Mouse (Mus musculus): Measurements from ENCODE around the gene Mcpt4.
"Not testable (repeated sequence)": the region's sequence is repeated elsewhere in the genome, so short reads cannot be mapped to it uniquely, and the experiment has no call there.

Mcpt4 gene

DNA sequence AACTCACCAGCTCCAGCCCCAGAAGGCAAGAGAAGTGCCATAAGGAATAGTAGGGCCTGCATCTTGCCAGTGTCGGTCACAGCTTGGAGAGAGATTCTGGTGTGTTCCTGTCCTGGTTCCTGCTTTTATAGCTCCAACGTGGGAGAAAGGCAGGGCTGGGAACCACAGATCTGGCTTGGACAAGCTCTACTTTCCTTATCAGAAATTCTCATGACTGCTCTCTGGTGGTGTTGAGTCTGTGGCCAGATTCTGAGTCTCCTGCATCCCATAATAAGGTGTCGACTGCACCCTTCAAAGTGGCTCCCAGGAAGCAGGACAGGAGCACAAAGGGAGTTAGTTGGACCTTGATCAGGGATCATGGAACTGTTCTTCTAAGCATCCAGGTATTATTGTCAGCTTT lies at the start of gene Mcpt4:
TSS of gene Mcpt4 (minus strand) at position 101 of the 400 bp plus-strand sequence.
- not testable (repeated sequence) for DNase-seq

DNA sequence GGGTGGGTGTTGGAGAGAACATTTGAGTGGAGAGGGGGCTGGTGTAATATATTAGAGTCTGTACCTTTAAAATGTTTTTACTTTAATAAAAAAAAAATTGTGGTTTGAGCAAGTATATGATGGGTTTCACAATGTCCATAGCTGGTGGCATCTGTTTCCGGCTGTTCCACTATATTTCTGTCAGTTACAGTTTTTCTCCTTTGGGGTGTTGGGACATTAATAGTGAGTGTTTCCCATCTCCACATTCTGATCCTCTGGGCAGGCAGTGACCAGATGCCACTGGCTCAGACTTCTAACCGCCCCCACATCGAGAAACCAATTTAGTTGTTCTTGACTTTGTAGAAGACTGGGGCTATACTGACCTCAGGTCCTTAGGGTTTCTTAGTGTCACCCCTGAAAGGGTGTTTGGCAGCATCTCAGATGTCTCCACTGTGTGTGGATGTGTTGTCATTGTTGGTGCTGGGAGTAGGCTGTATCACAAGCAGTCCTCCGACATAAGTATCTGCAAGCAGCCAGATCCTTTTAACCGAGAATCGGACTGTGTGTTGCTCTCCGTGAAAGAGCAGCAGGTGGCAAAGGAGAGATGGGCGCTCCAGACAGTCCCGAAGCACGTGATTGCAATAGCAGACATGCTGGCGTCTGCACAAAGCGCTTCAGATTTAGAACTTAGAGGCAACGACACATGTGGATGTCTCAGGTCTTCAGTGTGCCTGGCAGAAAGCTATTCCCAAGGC lies 43.5 kb upstream of the Mcpt4 start:
- DNase-seq, result no peak

DNA sequence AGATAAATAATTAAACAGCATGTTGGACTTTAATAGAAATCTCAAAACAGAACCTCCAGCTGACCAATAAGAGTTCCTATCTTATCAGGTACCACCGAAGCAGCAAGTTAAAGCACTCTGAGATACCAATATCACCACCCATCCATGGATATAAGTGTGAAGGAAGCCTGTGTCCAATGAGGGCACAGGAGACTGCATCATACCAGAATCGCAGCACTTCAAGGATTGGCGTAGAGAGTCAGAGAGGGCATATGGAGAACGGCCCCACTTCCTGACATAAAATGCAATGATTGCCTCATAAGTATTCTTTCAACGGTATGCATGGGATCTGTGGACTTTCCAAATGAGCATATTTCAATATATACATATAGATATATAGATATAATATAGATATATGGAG lies 42.9 kb upstream of the Mcpt4 start:
- no peak for DNase-seq

DNA sequence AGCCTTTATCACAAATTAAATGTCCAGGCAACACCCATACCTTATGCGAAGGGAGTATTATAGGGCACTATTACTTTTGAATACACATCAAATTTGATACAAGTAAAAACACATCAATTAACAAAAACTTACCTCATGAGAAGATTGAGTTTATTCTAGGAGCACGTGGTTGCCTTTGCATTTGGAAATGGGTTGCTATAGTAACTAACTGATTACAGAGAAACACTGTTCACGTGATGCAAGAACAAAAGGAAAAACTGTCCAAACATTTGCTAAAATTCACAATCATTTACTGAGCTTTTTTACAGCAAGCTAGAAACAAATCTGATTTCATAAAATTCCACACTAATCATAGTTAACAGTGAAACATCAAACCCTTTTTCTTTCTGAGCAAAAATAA lies 41.3 kb upstream of the Mcpt4 start:
- DNase-seq, result no peak

DNA sequence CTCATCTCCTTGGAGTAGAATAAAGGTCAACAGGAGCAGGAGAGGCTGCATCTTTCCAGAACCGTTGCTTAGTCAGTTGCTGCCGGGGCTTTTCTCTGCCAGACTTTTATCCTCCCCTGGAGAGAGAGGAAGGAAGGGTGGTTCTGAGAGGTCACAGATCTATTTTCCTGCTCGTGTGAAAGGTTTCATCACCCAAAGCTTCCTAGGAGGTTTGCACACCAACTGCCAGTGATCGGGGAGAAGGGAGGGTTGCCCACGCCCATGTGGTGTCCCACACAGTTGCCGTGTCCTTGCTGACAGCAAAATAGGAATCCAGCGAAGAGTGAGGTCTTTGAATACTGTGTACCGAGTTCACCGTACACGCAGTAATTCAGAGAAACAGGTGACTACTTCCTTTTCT lies 40.3 kb upstream of the Mcpt4 start, which contains the start of gene Ctsg:
TSS of gene Ctsg (minus strand) at position 189 of the 400 bp plus-strand sequence.
- no peak for DNase-seq

DNA sequence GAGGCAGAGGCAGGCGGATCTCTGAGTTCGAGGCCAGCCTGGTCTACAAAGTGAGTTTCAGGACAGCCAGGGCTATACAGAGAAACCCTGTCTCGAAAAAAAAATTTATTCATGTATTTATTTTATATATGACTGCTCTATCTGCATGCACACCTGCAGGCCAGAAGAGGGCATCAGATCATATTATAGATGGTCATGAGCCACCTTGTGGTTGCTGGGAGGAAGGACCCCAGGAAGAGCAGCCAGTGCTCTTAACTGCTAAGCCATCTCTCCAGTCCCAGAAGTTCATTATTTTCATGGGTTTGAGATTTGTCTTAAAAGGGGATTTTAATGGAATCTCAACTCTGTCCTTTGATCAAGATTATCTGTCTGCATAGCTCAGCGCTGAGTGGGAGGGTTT lies 36.8 kb upstream of the Mcpt4 start:
- no peak for DNase-seq

DNA sequence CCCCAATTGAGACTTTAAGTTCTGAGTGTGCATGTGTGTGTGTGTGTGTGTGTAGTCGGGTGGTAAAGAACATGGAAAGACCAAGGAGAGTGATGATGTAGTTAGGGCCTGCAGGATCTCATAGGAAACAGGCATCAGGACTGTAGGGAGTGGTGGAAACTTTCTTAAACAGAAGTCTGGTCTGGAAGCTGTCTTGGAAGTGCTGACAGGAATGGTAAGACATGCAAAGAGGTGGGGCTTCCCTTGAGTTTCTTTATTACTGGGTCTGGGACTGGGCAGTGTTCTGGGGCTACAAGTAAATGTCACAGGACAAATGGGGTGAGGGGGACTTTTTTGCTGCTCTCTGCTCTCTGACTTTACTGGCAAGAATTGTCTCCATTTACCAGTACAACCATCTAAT lies 35.5 kb upstream of the Mcpt4 start:
- DNase-seq, result no peak

DNA sequence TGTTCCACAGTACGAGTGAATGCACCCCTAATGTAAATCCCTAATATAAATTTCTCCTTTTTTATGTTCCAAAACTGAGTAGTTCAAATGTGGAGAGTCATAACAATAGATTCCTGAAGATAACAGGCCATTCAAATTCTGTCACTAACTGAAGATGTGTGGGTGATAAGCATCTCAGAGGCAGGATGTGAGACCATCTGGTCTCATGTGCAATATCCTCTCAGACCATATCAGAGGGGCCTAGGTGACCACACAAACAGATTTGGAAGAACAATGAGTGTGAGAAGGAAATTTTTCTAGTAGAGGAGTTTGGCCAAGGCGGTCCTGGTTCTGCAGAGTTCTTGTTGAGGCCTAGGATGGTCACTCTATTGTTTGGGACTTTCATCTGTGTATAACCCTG lies 31.2 kb upstream of the Mcpt4 start:
- no peak for DNase-seq

DNA sequence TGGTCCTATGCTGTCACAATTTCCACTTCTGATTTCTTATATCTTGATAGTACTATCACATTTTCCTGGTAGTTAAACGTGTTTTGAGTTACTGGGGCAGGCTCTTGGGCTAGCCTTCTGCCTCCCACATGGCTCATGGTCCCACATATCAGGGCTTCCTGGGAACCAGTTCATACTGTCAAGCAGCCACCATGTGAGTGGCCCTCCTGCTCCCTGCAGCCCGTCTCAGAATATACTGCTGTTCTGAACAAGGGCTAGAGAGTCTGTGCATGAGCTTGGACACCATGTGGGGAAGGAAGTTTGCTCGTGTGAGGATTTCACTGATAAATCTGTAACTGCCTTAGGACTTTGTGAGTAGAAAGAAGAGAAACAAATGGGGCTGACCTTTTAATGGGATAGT lies 24.6 kb upstream of the Mcpt4 start:
- no peak for DNase-seq

GRCm38 (mm10) chr14:56085167-56085566 lies 23.1 kb upstream of the Mcpt4 start, which contains the start of gene Mcpt8:
Mcpt8 (minus strand) TSS chr14:56085273.
- no peak for DNase-seq

DNA sequence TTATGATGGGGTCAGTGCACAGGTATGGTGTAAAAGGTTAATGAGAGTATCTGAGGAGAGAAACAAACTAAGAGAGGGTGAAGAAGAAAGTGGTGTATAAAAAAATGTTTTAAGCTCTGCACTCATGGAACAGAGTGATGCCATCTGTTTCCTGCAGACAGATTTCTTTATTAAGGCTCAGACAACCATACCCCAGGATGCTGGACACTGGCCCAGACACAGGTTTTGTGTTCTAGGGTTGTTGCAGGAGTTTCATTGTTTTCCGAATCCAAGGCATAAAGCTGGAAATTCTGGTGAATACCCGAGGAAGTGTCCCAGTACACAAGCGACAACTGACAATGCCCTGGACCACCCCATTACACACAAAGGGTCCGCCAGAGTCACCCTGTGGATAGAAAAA lies 19.9 kb upstream of the Mcpt4 start:
- no peak for DNase-seq

GRCm38 (mm10) chr14:56057722-56058121 lies 4.4 kb downstream of the Mcpt4 start:
- DNase-seq, result no peak

- no peak for DNase-seq
Observed at GRCm38 (mm10) chr14:56055408-56055807, 6.7 kb downstream of the Mcpt4 start.

DNA sequence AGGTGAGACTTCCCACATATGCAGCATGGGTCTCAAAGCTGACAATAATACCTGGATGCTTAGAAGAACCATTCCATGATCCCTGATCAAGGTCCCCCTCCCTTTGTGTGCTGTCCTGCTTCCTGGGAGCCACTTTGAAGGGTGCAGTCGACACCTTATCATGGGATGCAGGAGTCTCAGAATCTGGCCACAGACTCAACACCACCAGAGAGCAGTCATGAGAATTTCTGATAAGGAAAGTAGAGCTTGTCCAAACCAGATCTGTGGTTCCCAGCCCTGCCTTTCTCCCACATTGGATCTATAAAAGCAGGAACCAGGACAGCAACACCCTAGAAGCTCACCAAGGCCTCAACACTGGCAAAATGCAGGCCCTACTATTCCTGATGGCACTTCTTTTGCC lies 20.3 kb downstream of the Mcpt4 start, which contains the start of gene Mcpt2:
TSS of gene Mcpt2 (plus strand) at position 250 of the 400 bp plus-strand sequence.
- DNase-seq, result not testable (repeated sequence)

GRCm38 (mm10) chr14:56034433-56034832 lies 27.7 kb downstream of the Mcpt4 start:
- DNase-seq, result no peak

DNA sequence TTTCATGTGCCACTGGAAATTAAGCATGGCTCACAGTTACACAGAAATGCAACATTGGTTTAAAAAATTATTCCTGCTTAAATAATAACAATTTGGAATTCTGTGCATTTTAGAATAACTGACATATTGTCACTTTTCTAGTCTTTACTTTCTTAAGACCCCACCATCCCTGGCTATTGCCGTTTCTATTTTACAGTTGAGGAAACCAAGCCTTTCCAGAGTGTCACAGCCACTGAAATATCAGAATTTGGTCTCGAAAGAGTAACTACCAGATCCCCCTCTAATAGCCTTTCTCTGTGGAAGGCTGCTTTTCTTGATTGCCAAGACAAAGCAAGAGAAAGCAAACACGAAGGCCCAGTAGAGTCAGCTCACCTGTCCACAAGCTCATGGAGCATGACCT lies 31.7 kb downstream of the Mcpt4 start, which contains the start of gene Mcpt9:
TSS of gene Mcpt9 (minus strand) at position 101 of the 400 bp plus-strand sequence.
- DNase-seq, result not testable (repeated sequence)

GRCm38 (mm10) chr14:56021305-56021704 lies 40.8 kb downstream of the Mcpt4 start:
- DNase-seq, result not testable (repeated sequence)

DNA sequence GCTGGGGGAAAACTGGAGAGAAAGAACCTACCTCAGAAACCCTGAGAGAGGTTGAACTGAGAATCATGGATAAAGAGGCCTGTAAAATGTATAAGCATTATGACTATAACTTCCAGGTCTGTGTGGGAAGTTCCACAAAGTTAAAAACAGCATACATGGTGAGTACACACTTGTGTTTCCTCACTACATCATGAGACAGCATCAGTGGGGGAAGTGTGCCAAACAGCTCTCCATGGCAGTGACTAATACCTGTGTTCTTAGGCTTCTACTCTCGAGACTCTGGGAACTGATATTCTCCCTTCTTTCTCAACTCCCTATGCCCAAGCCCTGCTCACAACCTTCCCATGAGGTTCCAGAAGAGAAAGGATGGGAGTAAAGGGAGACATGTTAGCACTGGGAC lies 42.7 kb downstream of the Mcpt4 start:
- DNase-seq, result no peak

- DNase-seq, result not testable (repeated sequence)
Observed at GRCm38 (mm10) chr14:56017671-56018070, 44.4 kb downstream of the Mcpt4 start, which contains the start of gene Mcpt1. Mcpt1 (plus strand) TSS chr14:56017971.

- no peak for DNase-seq
Observed at GRCm38 (mm10) chr14:56013924-56014323, 48.2 kb downstream of the Mcpt4 start.

DNA sequence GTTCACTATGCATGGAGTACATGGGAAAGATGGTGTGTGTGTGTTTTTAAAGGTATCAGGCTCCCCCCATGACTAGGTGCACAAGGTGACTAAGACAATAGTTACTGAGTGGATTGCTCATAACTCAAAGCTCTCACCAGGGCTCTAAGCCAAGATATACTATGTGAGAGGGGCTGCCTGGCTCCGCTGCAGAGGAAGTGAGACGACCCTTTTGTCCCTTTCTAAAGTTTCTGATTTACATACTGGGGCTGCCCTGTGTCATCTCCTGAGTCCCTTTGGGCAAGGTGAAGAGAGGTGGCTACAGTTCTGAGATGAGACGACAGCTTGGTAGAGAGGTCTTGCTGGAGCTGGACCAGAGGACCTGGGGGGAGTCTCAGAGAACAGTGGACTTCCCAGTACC lies 49.0 kb downstream of the Mcpt4 start:
- DNase-seq, result no peak

Data from kidney, adult 18-20 months (tissue).